Mouse (Mus musculus) spleen, adult 2 months (tissue): ENCODE measurements around the gene Sult5a1.

Source experiments
- CTCF ChIP-seq: fragments of 200-500 bp; IDR thresholded peaks from 2 replicates; pipeline ENCODE4 v1.5.1; 2011; ENCODE audit warnings: mild to moderate bottlenecking, inconsistent platforms; ENCODE audit not compliant: insufficient read depth, insufficient read length, insufficient replicate concordance; ENCODE audit errors: extremely low read depth
- POLR2A ChIP-seq: fragments of 200-500 bp; IDR thresholded peaks from 2 replicates; pipeline ENCODE4 v1.6.1; 2011; ENCODE audit warnings: low read depth, low read length, inconsistent platforms

DNA sequence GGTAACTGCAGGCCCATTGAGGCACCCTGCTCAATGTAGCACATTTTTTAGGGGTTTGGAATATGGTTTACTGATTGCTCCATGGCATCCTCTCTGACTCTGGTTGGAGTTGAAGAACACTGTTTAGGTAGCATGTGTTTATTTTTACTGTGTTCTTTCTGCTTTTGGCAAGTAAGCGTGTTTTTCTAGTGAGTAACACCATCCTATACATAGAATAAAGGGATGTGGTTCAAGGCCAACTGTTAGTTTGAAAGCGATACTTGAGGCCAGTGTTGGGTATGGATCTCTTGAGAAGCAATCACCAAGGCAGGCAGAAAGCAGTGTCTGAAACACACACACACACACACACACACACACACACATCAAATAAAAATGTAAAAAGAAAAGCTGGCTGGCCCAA is 29.9 kb upstream of the Sult5a1 start:
- TF ChIP-seq CTCF (no peak), POLR2A (no peak)
